Mouse (Mus musculus) kidney, adult 2 months (tissue): ENCODE data around the gene Vmn1r228. TPM values are rescaled to one million over a fixed set of nuclear protein-coding genes. Genes with fewer than 3 reads are reported as not detected.

Experiments used
- DNase-seq: peaks from one replicate; pipeline ENCODE4 v3.0.0; 2021
- H3K27ac ChIP-seq: fragments of 200-500 bp; 2 replicates; pipeline ENCODE4 v1.5.1; 2012; ENCODE audit warnings: low read depth, low read length, control low read depth, inconsistent platforms; ENCODE audit not compliant: insufficient read depth
- H3K27me3 ChIP-seq: fragments of 200-500 bp; replicated peaks from 2 replicates; pipeline ENCODE4 v1.6.1; 2012; ENCODE audit warnings: mild to moderate bottlenecking, moderate library complexity, low read length, inconsistent platforms; ENCODE audit not compliant: control insufficient read depth, insufficient read depth
- H3K36me3 ChIP-seq: fragments of 200-500 bp; 2 replicates; pipeline ENCODE4 v1.6.1; 2012; ENCODE audit warnings: mild to moderate bottlenecking, moderate library complexity, low read length, inconsistent platforms; ENCODE audit not compliant: control insufficient read depth, insufficient read depth
- H3K4me1 ChIP-seq: fragments of 200-500 bp; 2 replicates; pipeline ENCODE4 v1.6.1; 2011; ENCODE audit warnings: low read length; ENCODE audit not compliant: control insufficient read depth, insufficient read depth
- H3K4me3 ChIP-seq: fragments of 200-500 bp; 2 replicates; pipeline ENCODE4 v1.5.1; 2011; ENCODE audit warnings: mild to moderate bottlenecking, low read depth, low read length, control low read depth; ENCODE audit not compliant: insufficient read depth
- CTCF ChIP-seq: fragments of 200-500 bp; conservative IDR thresholded peaks from 2 replicates; pipeline ENCODE4 v1.5.1; 2011; ENCODE audit warnings: low read depth, mild to moderate bottlenecking, control low read depth, low read length, moderate library complexity, mixed read lengths; ENCODE audit not compliant: insufficient read depth, insufficient read length
- POLR2A ChIP-seq: fragments of 200-500 bp; IDR thresholded peaks from one replicate; pipeline ENCODE4 v1.6.1; 2011; ENCODE audit warnings: low read depth, low read length, control low read depth
- WGBS: fragments of 180-500 bp; shearing (Covaris S2); methylation state at CpG from one replicate; pipeline ENCODE4 v1.1.7; 2018; 5-methylcytosine and 5-hydroxymethylcytosine counted together
- polyA plus RNA-seq: library from polyadenylated mRNA; depleted of rRNA; stranded (reverse); fragments of >200 nt; gene quantifications from 2 replicates; pipeline ENCODE4 v1.2.3, GENCODE M21; 2012; rRNA removed

Vmn1r228 gene
- polyA plus RNA-seq = not detected in 2 replicates

GRCm38 (mm10) chr17:20786057-20786456 is at the start of gene Vmn1r228:
Gene Vmn1r228, minus strand, starts transcription at chr17:20786157.
- no peaks in the 10 kb centered on the region for H3K36me3 ChIP-seq
- TF ChIP-seq CTCF = no peak
- TF ChIP-seq POLR2A = no peak
- no peaks in the 10 kb centered on the region for H3K27me3 ChIP-seq
- H3K4me3 ChIP-seq = no peak within 1 kb of the TSS
- no peak within 1 kb of the TSS for H3K27ac ChIP-seq
- DNase-seq = no peak
- H3K4me1 ChIP-seq = no peaks in the 10 kb centered on the region

- H3K27ac ChIP-seq = no peak within 1 kb of the TSS
- H3K27me3 ChIP-seq = no peaks in the 10 kb centered on the region
- H3K36me3 ChIP-seq = no peaks in the 10 kb centered on the region
- TF ChIP-seq POLR2A (no peak), CTCF (no peak)
- 48% methylated on average over 1 of the region's 1 CpGs for WGBS
- no peak for DNase-seq
- no peak within 1 kb of the TSS for H3K4me3 ChIP-seq
- H3K4me1 ChIP-seq = no peaks in the 10 kb centered on the region
Observed at GRCm38 (mm10) chr17:20811255-20811654, 25.3 kb upstream of the Vmn1r228 start, which contains the start of gene Vmn1r229. Gene Vmn1r229, plus strand, starts transcription at chr17:20811555.

GRCm38 (mm10) chr17:20729543-20729942 is 56.4 kb downstream of the Vmn1r228 start, which contains the start of gene Vmn1r227:
Gene Vmn1r227, plus strand, starts transcription at chr17:20729843.
- H3K36me3 ChIP-seq = no peaks in the 10 kb centered on the region
- no peak for TF ChIP-seq CTCF
- no peak for TF ChIP-seq POLR2A
- no peak within 1 kb of the TSS for H3K4me3 ChIP-seq
- no peaks in the 10 kb centered on the region for H3K27me3 ChIP-seq
- no peak within 1 kb of the TSS for H3K27ac ChIP-seq
- no peak for DNase-seq
- no peaks in the 10 kb centered on the region for H3K4me1 ChIP-seq
- 27% methylated on average over 1 of the region's 1 CpGs for WGBS

Other genes starting within 250 kb of the Vmn1r228 start
- not detected in 2 replicates for gene Vmn2r109, start 221.4 kb downstream of the Vmn1r228 start, polyA plus RNA-seq
- gene Vmn2r110, start 189.7 kb downstream of the Vmn1r228 start, polyA plus RNA-seq = not detected in 2 replicates
- gene Fpr-rs3, start 161.3 kb downstream of the Vmn1r228 start, polyA plus RNA-seq = not detected in 2 replicates
- gene Vmn1r226, start 103.3 kb downstream of the Vmn1r228 start, polyA plus RNA-seq = not detected in 2 replicates
- gene Vmn1r227, start 56.3 kb downstream of the Vmn1r228 start, polyA plus RNA-seq = not detected in 2 replicates
- not detected in 2 replicates for gene Vmn1r229, start 25.4 kb upstream of the Vmn1r228 start, polyA plus RNA-seq
- not detected in 2 replicates for gene Vmn1r230, start 54.3 kb upstream of the Vmn1r228 start, polyA plus RNA-seq
- not detected in 2 replicates for gene Vmn1r231, start 118.9 kb upstream of the Vmn1r228 start, polyA plus RNA-seq
- gene Vmn1r232, start 133.6 kb upstream of the Vmn1r228 start, polyA plus RNA-seq = not detected in 2 replicates
- 217 and 230 TPM in 2 replicates for gene Ppp2r1a, start 159.2 kb upstream of the Vmn1r228 start, polyA plus RNA-seq
- 0.03 TPM in 1 of 2 replicates, not detected in the other for gene Vmn1r233, start 210.3 kb upstream of the Vmn1r228 start, polyA plus RNA-seq
- 1.9 and 2.4 TPM in 2 replicates for gene Zfp160, start 222.7 kb upstream of the Vmn1r228 start, polyA plus RNA-seq